Mouse (Mus musculus) cerebellum, postnatal 14 days (tissue): ENCODE results near the gene Ivd.

ENCODE experiments used
- DNase-seq, 2 experiments: peaks; one replicate each; pipeline ENCODE4 v3.0.0; 2021; ENCODE audit warnings: mixed read lengths in 2 of 2

The Ivd gene

DNA sequence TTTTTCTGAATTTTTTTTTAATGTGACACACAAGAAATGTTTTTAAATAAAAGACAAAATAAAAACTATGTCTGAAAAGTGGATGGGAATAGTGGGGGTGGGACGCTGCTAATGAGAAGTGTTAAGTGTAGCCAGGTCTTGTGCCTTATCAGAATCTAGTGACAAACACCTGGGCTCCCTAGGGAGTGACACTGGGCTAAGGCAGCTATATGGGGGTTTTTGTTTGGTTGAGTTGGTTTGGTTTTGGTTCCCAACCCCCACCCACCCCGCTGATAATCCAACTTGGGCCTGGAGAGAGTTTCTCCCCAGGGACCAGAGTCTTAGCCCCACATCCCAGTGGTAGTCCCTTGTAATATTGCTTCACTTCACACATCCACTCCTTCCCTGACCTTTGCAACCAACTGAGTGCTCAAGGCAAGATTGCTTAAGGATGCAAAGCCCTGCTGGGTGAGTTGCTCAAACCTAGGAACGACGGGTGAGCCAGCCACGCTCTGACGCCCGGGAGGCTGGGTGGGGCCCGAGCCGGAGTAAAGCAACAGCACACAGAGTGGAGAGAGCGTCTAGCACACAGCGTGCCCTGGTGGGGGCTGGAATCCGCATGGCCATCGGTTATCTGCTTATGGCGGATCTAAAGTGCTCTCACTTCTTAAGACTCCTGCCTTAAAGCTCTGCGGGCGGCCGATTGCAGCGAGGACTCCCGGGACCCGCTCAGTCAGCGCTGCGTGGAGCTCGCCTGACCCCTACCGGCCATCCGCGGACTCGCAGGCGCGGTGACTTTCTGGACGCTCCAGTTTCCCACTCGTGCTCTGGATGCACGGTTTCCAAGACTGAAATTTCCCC lies 21.3 kb downstream of the Ivd start:
- DNase-seq = peak; percentile 93

DNA sequence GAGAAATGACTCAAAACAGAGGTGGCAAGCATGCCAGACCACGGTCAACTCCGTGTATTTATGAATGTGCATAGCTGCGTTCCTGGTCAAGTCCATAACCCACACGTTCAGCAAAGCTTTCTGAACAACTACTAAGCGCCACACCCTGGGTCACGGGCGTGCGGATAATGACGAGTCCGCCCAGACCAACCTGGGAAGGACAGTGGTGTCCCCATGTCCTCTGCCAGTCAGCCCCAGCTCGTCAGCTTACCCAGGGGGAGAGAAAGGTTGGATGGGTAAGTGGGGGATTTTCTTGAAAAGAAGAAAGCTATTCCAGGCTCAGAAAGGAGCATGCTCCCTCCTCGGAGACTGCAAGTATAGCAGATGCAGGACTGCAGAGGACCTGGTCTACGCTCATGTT lies 25.7 kb downstream of the Ivd start:
- DNase-seq = no peak

DNA sequence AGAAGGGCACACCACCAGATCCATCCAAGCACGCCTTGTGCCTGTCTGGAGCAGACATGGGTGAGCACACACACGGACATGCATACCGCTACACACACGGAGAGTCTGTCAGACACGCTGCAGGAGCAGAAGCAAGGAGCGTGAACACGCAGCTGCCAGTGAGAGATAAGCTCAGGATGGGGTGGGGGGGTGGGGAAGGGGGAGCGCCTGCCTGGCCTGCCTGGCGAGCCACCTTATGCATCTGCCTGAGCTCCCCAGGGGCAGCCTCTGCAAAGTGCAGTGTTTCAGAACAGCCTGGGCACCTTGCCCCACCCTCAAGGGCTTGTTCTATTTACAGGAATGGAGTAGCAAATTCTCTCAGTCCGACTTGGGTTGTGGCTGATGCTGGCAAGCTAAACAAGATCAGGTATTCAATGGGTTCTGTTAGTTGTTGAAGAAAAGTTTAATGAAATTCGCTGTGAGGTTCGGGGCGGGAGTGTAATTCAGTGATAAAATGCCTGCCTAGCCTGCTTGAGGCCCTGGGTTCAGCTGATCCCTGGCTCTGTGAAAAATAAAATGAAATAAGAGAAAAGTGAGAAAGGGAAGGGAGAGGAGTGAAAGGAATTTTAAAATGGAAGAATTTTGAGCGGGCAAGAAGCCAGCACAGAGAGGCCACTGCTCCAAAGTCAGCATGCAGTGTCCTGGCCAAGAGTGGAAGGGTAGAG lies 26.2 kb downstream of the Ivd start:
- no peak for DNase-seq

DNA sequence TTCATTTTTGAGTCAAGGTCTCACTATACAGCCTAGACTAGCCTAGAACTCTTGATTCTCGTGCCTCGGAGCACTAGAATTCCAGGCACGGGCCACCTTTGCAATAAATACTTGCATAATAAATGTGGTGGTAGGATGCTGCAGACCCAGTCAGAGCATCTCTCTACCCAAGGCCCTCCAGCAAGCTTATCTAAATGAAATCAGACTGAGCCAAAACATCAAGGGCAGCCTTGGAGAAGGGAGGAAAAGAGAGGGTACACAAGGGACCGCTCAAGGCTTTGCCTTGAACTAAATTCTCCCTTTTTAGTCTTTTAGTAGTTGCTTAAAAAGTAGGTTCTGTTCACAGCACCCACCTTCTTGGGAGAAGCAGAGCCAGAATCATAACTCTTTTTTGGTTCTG lies 29.4 kb downstream of the Ivd start:
- no peak for DNase-seq

DNA sequence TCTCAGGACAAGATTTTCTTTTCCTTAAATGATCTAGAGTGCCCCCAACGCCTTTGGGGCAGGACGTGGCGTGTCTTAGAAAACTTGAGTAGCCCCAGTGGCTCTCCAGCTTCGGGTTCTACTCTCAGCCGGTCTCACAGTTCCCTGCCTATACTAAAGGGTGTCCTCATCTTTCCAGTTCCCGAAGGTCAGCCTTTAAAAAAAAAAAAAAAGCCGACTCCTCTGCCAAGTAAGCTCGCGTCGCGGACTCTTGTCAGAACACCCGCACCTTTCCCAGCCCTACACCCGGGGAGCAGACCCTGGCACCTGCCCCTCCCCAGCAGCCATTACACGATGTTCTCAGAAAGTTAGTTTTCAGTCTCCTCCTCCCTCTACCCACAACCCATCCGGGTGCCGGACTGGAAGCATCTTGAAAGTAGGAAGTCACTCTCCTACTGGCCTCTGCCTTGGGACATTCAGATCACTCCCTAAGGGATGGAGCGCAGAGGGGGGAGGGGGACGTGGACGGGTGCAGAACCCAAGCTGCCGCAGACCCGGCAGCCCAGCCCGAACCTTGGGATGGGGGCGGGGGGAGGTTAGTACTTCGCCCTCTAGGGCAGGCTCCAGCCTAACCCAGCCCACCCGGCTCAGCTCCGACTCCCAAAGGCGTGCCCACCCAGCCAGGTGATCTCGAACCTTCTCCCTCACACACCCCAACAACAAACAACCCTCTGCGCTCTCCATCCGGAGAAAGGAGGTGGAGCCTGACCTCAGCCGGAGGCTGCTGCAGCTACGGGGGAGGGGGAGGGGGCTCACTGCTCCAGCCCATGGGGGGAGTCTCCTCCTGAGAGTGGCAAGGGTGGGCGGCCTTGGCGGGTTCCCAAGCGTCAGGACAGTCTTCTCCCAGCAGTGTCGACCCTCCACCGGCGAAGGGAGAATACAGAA lies 34.5 kb downstream of the Ivd start:
- DNase-seq = peak; percentile 47 to 71

DNA sequence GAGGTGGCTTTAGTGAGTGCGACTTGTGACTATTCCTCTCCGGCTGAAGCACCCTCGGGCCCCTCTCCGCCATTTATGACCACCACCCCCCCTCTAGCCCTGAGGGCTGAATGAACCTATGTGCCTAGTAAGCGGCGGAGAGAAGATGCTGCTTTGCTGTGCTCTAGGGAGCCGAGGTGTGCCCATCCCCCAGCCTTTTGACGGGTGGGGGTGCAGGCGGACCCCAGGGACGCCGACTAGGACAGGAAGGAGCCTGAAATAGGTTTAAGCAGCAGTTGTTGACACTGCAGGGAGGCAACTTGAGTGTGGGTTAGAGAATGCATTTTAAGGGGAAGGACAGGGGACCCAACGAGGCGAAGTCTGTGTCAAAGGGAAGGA lies 35.1 kb downstream of the Ivd start:
- DNase-seq = peak in 1 of 2 experiments; percentile 42

DNA sequence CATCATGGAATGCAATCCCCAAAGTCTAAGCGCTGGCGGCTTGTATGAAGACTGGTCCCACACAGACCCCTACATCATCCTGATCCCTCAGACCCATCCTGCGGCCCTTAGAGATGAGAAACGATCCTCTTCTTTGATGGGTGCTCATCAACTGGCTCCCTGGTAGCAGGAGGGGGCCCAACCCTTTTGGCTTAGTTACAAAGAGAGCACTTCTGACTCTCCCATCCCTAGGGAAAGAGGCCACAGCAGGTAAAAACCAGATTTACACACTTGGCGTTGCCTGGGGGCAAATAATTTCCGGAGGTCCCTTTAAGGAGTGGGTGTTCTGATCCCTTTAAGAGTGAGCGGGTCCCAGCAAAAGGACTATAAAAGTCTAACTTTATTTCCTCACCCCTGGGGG lies 35.6 kb downstream of the Ivd start:
- DNase-seq = no peak

DNA sequence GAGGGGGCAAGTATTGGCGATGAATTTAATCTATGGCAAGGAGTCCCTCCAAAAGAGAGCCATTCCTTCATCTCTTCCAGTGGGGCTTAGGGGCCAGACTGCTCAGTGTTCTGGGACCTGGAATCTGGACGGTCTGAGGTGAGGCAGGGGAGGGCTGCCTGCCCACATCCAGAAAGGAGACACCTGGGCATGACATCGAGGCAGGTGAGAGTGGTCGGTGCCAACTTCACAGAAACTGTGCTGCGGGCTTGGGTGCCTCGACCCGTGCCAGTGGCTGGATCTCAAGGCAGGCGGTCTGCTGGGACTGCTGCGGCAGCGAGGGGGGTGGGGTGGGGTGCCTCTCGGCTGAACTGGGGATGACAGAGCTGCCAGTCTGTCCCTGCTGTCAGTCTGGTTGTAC lies 36.1 kb downstream of the Ivd start:
- no peak for DNase-seq

DNA sequence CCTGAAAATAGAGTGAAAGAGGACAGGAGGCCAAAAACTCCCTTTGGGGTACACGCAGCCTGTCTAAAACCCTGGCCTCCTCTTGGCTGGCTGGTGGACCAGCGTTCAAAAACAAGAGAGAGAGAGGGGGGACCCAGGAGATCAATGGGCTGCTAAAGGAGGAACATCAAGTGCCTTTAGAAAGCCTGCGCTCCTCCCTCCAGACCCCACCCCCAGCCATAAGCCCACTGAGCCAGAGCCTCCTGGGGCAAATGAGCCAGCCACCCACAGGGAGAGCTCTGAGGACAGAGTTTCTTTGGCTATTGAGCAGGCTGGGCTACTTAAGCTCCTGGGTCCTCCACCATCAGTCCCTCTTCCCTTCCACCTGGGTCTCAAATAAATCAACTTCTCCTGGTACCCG lies 37.0 kb downstream of the Ivd start:
- DNase-seq = no peak

DNA sequence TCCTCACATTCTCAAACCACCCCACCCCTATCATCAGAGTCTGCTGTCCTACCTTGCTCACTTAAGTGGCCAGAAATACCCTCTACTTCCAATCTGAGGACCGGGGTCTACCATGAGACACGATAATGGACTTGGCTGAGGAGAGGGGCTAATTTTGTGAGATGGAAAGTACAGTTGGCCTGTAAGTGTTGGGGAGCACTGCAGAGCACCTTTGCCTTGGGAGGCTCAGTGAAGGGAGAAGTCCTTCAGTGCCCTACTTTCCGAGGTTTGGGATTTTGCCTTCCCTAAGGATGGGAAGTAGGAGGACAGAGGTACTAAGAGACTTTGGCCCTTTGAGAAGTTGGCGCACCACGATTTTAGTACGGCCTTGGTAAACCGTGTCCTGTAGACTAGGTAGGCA lies 37.6 kb downstream of the Ivd start:
- no peak for DNase-seq

DNA sequence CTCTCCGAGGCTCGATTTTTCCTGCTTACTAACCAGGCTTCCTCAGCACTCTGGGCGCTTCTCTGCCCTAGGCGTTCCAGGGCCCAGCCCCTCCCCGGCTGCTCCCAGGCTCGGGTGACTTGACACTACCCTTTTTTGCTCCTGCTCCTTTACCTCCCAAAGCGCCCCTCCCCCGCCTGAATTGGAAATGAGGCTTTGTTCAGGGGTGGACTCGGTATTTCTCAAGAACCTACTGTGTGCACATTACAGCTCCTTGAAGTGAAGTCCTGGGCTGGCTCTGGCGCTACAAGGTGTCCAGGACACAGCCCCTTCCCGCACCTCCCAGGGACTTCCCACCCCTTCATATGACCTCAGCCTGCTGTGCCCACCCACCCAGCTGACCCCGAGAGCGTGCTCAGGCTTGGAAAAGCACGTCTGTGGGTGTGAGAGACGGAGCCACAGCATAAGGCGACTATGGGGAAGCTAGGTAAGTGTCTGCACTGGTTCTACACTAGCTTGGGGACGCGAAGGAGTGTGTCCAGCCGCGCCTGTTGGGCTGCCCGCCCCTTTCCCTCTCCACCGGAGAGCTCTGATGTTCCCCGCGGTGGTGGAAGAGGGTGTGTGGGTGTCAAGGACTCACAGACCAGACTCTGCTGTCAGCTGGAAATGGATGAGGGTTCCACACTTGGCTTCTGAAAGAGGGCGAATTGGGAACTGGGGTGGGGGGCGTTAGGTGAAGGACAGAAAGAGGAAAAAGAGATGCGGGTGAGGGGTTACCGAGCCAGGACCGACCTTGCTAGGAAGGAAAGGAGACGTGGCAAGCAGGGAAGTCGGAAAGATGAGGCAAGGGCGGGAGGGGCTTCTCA lies 38.4 kb downstream of the Ivd start, which contains the start of gene Bahd1:
TSS of gene Bahd1 (plus strand) at position 397 of the 845 bp plus-strand sequence.
- DNase-seq = peak; percentile 46 to 55

DNA sequence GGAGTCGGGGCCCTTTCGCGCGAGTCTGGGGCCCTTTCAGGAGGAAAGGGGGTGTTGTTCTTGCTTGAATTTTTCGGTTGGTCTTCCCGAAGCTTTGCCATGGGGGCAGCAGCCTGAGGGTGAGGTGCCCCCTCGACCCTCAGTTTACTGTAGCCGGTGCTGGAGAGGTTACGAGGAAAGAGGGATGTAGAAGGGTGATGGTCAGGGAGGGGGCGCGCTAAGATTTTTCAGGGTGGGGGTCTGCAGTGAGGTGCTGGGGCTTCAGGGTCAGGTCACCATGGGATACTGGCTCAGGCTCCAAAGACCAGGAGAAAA lies 39.0 kb downstream of the Ivd start:
- DNase-seq = no peak

DNA sequence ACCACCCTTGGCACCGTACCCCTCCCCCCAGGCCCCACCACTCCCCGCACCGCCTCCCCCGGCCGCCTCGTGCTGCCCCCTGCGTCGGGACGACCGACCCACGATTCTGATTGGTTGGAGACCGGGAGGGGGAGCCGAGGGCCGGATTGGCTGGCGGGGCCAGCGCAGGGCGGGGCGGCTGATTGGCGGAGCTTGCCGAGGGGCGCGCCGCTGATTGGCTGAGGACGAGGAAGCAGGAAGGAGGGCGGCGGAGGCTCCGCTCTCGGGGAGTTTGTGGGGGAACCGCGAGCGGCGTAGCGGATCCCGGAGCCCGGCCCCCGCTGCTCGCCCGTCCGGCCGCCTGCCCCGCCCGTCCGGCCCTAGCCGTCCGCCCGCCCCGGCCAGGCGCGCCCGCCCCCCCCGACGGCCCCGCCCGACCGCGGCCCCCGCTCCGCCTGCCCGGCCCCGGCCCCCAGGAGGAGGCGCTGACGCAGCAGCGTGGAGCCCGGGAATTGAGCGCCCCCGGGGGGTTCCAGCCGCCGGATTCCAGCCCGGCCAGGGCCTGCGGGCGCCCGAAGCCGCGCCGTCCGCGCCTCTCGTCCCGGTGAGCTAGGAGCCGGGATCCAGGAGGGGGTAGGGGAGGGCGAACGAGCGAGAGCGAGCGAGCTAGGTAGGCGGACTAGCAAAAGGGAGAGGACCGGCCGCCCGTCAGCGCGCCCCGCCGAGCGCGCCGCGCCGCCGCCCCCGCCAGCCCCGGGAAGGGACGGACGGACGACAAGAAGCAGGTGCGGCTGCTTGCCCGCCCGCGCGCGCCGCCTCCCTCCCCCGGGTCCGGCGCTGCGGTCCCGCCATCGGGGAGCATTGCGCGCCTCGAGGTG lies 39.6 kb downstream of the Ivd start:
- peak; percentile 98 for DNase-seq

DNA sequence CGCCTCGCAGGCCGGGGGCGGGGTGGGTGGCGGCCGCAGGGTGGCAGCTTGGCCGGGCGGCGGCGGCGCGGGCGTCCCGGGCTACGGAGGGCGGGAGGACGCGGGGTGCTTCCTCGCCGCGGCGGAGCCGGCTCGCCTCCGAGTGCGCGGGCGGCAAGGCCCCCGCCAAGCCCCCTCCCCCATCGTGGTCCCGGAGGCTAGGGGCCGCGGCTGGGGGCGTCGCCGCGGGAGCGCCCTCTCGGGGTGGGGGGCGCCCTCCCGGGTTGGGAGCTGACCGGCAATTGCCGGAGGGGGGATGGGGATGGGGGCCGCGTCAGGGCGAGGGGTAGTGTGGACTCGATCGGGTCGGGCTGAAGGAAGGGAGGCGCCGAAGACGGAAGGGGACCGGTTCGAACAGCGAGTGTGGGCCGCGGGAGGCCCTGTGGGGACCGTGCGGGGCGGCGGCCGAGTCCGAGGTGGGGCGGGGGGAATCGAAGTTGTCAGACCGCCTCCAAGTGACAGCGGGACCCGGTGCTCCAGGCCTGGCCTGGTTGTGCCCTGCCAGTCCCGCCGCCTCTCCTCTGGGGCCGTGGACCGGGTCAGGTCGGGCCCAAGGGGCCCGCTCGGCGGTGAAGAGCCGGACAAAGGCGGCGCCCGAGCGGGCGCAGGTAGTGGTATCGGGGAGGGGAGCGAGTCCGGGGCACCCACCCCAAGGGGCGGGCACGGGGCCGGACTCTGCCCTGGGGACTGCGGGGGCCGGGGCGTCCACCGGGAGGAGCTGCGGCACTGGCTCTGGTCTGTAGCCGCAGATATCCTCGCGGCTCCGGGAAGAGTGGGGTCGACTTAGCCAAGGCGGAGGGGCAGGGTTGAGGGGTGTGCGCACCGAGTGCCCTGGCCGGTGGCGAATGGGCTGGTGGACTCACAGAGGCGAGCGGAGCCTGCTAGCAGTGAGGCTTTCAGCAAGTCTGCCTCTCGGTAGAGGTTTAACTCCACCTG lies 40.6 kb downstream of the Ivd start:
- DNase-seq = peak; percentile 55 to 61

DNA sequence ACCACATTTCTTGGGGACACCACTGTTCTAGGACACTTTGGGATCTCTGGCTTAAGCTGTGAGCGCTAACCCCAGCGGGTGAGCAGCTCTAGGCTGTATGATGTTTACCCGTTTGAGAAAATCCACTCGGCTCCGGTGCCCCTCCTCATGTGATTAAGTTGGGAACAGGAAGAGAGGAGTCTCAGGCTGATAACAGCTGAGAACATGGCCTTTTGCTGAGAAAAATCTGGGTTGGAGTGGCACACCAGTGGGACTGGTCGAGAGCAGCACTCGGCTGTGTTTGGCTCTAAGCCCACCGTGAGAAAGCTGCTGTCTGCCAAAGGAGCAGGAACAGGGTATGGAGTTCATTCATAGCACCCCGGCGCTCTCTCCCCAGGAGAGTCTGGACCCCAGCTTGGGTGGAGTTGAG lies 41.6 kb downstream of the Ivd start:
- DNase-seq = peak; percentile 67 to 72

DNA sequence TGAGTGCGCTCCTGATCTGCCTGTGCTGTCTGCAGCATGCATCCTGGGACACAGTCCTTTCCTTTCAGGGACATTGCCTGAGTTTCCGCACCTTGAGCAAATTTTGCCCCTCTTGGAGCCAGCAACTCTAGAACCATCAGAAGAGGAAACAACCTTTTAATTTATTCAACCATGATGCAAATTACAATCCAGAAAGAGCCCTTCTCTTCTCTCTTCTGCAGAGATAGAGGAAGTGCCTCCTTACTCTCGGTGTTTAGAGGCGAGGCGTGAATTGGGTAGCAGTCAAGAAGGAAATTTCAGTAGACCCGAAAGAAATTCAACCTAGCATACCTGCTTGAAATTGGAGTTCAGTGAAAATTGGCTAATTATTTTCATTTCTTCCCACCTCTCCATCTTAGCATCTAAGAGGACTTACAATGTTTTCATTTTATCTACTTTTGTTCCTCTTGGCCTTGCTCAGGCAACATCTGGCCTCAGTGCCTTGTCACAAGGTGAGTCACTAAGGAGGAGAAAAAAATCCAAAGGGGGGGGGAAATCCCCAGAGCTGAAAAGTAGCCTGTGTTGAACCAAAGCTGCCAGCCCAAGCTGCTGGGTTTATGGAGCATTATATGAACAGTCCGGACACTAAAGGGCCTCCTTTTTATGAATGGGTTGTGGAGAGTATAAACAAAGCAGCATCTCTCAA lies 43.8 kb downstream of the Ivd start:
- no peak for DNase-seq

DNA sequence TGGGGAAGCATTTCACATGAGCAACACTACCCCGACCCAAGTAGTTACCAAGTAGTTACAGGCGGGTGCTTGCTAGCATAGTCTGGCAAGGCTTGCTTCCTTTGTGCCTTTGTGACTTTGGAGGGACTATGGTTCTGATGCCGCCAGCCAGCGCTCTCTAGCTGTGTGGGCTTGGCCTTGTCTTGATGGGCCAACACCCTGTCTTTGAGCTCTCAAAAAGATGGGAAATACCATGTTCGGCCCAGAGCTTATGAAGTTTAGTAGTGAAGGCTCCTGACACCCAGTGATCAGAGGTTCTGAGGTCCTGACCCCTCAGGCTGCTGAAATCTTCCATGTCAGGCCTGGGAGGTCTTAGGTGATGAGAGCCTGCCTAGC lies 44.4 kb downstream of the Ivd start:
- no peak for DNase-seq

DNA sequence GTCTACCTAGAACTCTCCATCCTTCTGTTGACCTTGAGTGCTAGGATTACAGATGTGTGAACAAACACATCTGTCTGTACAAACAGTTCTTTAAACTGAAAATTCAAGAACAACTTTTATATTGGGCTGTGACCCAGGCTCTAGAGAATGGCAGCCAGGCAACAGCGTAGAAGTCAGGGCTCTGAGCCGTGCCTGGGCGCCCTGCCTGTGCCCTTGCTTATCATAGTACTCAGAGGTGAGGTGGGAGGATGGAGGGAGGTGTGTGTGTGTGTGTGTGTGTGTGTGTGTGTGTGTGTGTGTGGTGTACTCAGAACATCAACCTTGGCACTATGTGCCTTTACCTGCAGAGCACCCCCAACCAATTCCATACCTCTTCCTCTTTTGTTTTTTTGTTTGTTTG lies 46.0 kb downstream of the Ivd start:
- DNase-seq = no peak

DNA sequence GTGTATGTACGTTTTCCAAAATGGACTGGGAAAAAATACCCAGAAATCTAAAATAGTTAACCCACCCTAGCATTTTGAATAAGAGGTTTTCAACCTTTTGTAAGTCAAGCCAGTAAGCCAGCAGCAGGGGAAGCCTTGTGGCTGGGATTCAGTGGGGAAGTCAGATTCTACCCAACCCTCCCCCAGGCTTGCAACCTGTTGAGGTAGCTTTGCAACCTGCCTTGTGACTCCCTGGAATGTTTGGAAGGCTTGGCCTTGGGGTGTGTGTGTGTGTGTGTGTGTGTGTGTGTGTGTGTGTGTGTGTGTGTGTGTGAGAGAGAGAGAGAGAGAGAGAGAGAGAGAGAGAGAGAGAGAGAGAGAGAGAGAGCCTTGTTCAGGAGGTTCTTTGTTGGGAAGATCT lies 47.4 kb downstream of the Ivd start:
- no peak for DNase-seq
